Mouse (Mus musculus) gonadal fat pad, adult 2 months (tissue): ENCODE data around the gene Fam24a. TPM values are rescaled to one million over a fixed set of nuclear protein-coding genes. Genes with fewer than 3 reads are reported as not detected.

Experiments used
- polyA plus RNA-seq: library from polyadenylated mRNA; depleted of rRNA; stranded (reverse); fragments of >200 nt; gene quantifications from 2 replicates; pipeline ENCODE4 v1.2.3, GENCODE M21; 2012; rRNA removed

Gene Fam24a
- polyA plus RNA-seq, 1 experiment: 1.1 TPM

Other genes starting within 250 kb of the Fam24a start
- 0.05 and 0.06 TPM in 2 replicates for gene 4933402N03Rik, start 187.6 kb upstream of the Fam24a start, polyA plus RNA-seq
- 1.7 and 2.4 TPM in 2 replicates for gene 5430419D17Rik, start 159.5 kb upstream of the Fam24a start, polyA plus RNA-seq
- 2,056 and 2,398 TPM in 2 replicates for gene Cuzd1, start 11.6 kb upstream of the Fam24a start, polyA plus RNA-seq
- 13.1 and 34.2 TPM in 2 replicates for gene Fam24b, start 4.3 kb upstream of the Fam24a start, polyA plus RNA-seq
- gene 2310057M21Rik, start 28.9 kb downstream of the Fam24a start, polyA plus RNA-seq: 8.3 and 9.8 TPM in 2 replicates
- 39.9 and 46.9 TPM in 2 replicates for gene Pstk, start 37.3 kb downstream of the Fam24a start, polyA plus RNA-seq
- 15.5 and 17.5 TPM in 2 replicates for gene Ikzf5, start 76.7 kb downstream of the Fam24a start, polyA plus RNA-seq
- gene Acadsb, start 76.7 kb downstream of the Fam24a start, polyA plus RNA-seq: 22.1 and 23.1 TPM in 2 replicates
- not detected in 2 replicates for gene Hmx3, start 209.0 kb downstream of the Fam24a start, polyA plus RNA-seq
- gene Hmx2, start 214.9 kb downstream of the Fam24a start, polyA plus RNA-seq: not detected in 2 replicates
- gene Bub3, start 226.4 kb downstream of the Fam24a start, polyA plus RNA-seq: 63.4 and 71.4 TPM in 2 replicates